Mouse (Mus musculus) megakaryocyte-erythroid progenitor cell, adult 5-6 weeks (primary cell): ENCODE measurements around the gene E030030I06Rik. TPM values are rescaled to one million over a fixed set of nuclear protein-coding genes. Genes with fewer than 3 reads are reported as not detected.
"Not testable (repeated sequence)": the region's sequence is repeated elsewhere in the genome, so short reads cannot be mapped to it uniquely, and the experiment has no call there.

Experiments used
- ATAC-seq: replicated peaks from 2 replicates; pipeline ENCODE4 v1.8.0; 2016; ENCODE audit warnings: mild to moderate bottlenecking, inconsistent platforms; ENCODE audit not compliant: severe bottlenecking, poor library complexity, low FRiP score, low TSS enrichment
- total RNA-seq, 2 experiments: library from RNA; stranded (forward) in 1 of 2; stranded (reverse) in 1 of 2; fragments of 200-1000, 215-1000 nt in 1 of 2; fragments of >200 nt in 1 of 2; fragmentation: Nextera tagmentation in 1 of 2; gene quantifications; 2 replicates each; pipeline ENCODE4 v1.2.3; 2014 to 2017

The E030030I06Rik gene
- total RNA-seq (2014; fragmentation: Nextera tagmentation) (1.0 TPM in 1 of 2 replicates, not detected in the other), total RNA-seq (2017) (not detected in 2 replicates)

DNA sequence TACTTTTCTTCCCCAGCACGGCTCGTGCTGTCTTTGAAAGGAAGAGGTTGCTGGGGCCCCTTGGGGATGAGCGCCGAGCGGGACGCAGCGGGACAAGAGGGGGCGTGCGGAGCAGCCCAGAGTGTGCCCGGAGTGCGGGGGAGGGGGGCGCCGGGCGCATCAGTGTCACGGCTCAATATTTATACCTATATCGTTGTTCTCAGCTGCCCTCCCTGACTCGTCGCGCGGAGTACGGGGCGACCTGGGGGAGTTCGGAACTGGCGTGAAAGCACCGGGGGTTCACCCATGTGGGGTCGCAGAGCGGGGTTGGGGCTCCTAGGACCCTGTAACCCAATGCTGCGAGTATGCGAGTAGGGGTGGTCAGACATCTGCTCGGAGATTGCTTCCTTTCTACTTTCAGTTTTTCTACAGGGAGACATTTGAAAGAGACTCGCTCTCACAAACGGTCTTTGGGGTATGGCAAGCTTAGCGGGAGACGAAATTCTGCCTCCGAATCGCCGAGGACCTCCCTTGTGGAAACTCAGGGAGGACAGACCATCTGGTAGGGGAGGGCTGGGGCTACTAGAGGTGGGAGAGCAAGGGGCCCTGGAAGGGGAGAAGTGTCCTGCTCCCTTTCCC lies at the start of gene E030030I06Rik:
TSS of gene E030030I06Rik (minus strand) at position 198 of the 618 bp plus-strand sequence.
- ATAC-seq, result 0 out of 2 replicates have a peak, but pooled peaks have one; percentile 15

DNA sequence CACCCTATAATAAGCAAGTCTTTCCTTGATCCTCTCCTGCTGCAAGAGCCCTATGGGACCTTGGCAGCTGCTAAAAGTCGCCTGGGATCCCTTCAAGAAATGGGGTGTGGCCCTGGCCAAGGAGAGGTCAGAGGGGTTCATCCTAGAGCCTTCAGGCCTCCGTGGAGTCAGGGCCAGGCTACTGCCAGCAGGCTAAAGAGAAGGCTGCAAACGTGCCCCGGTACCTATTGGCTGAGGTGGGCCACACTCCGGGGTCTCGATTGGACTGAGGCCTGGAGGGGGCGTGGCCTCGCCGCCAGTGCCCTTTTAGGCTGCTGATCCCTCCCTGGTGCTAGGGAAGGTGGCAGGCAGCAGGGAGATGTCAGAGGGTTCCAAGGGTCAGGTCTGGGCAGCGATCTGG lies 42.0 kb upstream of the E030030I06Rik start:
- not testable (repeated sequence) for ATAC-seq

GRCm38 (mm10) chr10:22176515-22176914 lies 27.4 kb upstream of the E030030I06Rik start:
- ATAC-seq, result not testable (repeated sequence)

GRCm38 (mm10) chr10:22174190-22174487 lies 25.1 kb upstream of the E030030I06Rik start:
- ATAC-seq, result not testable (repeated sequence)

DNA sequence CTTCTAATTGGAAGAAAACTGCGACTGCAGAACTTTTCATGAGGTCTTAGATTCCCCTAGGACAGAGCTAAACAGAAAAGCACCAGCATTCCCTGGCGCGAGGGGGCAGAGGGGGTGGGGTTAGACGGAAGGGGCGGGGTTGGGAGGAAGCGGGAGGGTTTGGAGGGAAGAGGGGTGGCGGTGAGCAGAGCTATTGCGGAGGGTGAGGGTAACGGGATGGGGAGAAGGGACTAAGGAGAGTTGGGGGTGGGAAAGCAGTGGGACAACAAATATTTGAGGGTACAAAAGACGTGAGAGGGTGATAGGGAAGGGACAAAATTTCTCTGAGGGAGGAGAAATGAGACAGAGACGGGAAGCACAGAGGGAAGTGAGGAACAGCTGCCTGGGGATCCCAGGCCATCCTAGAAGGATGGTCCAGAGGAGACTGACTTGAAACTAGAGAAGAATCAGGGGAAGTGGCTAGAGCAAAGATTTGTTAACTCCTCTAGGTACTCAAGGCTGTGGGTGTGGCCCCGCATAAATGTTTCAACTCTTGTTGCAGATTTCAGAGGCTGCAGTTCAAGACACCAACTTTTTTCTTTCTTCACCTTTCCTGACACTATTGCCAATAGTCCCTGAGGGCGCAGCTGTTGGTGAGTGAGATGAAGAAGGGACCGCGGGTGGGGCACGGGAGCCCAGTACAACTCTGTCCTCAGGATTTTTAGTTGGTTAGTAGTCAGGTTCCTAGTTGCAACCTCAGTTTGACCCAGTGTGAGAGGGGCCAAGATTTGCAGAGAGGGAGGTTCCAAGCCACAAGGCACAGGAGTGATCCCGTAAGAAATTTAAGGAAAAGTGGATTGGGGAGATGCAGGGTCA lies 24.5 kb upstream of the E030030I06Rik start:
- not testable (repeated sequence) for ATAC-seq

GRCm38 (mm10) chr10:22172431-22173334 lies 23.6 kb upstream of the E030030I06Rik start:
- not testable (repeated sequence) for ATAC-seq

- not testable (repeated sequence) for ATAC-seq
These were observed 20.0 kb upstream of the E030030I06Rik start for GRCm38 (mm10) chr10:22169116-22169515.

GRCm38 (mm10) chr10:22167061-22167460 lies 18.0 kb upstream of the E030030I06Rik start:
- ATAC-seq, result not testable (repeated sequence)

- ATAC-seq, result not testable (repeated sequence)
These were observed 17.0 kb upstream of the E030030I06Rik start for GRCm38 (mm10) chr10:22166025-22166424.

DNA sequence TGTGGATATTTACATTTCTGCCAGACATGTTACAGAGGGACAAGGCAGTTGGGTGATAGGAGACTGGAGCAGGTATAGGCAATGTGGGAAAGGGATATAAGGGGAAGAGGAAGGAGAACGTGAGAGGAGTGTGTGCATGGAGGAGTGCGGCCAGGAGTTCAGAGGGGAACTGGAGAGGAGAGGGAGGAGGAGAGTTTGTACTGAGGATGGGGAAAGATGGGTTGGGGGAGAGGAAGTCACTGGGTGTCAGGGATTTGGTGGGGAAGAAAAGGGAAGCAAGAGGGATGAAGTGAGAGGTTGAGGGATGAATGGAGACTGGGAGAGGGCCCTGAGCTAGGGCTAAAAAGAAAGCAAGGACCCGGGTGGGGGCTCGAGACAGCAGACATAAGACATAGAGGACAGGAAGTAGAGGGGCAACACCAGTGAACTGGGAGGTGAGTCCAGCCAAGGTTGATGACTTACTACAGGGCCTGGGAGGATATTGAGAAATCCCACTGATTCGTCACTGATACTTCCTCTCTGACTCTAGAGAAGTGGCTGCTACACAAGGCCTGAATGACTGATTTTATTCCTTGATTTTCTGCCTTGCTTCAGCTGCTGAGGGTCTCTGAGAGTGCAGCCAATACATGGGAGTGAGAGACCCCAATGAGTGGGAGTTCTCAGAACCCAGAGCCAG lies 16.4 kb upstream of the E030030I06Rik start:
- ATAC-seq, result not testable (repeated sequence)

DNA sequence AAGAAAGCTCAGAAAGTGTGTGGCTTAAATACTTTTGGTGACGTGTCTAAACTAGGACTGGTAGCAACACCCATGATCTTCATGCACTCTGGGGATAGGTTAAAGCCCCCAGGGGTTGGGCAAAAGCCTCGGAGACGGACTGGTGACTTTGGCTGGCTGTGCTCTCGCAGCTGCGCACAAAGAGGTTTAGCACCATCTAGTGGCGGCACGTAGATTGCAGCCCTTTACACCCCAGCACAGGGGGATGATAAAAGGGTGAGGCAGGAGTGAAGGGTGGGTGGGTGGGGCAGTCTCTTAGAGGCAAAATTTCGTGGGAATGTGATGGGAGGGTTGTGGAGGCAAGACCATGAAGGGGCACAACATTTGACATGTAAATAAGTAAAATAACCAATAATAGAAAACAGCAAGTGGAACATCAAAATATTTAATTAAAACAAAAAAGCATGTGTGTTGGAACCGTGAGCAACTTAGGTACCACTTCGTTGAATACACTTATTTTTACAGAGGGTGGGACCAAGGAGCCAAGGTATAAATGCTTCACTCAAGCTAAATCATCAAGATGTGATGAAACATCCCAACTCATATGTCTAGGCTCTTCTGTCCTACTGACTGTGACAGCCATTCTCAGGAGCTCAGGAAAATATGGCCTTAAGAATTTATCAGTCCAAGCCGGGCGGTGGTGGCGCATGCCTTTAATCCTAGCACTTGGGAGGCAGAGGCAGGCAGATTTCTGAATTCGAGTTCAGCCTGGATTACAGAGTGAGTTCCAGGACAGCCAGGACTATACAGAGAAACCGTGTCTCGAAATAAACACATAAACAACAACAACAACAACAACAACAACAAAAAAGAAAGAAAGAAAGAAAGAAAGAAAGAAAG lies 14.9 kb upstream of the E030030I06Rik start:
- ATAC-seq, result not testable (repeated sequence)

GRCm38 (mm10) chr10:22163279-22163678 lies 14.2 kb upstream of the E030030I06Rik start:
- not testable (repeated sequence) for ATAC-seq

DNA sequence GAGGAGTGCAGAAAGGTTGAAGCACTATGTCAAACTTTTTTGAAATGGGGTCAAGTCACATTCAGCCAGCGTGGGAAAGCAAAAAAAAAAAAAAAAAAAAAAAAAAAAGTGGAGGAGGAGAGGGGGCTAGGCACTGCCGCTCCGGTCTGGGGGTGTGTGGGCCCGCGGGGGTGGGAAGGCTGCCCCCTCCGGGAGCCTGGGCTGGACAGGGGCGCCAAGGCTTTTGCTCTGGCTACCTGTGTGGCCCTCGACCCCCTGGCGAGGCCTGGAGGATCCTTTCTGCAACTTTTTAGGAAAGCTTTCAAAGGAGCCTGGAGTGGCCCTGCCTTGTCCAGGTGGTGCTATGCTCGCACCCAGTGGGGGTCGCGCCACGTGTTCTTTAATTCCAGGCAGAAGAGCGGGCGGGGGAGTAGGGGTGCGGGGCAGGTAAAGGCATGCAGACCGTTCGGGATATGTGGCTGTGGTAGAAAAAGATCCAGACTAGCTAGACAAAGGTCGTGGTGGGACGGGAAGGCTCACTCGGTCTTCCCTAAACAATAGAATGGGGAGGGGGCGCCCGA lies 10.6 kb upstream of the E030030I06Rik start:
- no peak for ATAC-seq

DNA sequence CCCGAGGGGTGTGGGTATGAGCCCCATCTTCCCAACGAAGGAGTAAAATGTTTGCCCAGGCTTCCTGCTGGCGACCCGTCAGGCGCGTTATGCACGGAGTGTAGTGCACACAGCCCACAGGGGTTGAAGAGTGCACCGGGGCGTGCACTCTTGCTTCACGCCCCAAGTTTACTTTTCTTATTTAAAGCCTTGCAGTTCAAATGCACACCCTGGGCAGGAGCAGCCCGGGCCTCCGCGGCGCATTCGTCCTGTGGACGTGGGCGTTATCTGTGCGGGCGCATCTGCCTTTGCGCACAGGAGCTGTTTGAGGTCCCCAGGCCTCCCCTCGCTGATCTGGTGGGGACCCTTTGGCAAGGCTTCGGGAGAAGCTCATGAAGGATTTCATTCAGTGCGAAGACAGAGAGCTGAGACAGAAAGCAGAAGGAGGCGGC lies 10.1 kb upstream of the E030030I06Rik start:
- no peak for ATAC-seq

GRCm38 (mm10) chr10:22158310-22158999 lies 9.4 kb upstream of the E030030I06Rik start, which contains the start of the genes Raet1e and H60b:
Gene Raet1e (plus strand): TSS chr10:22158569.
Gene H60b (plus strand): TSS chr10:22158586.
- ATAC-seq, result peak; percentile 96

- no peak for ATAC-seq
These were observed 6.1 kb upstream of the E030030I06Rik start for GRCm38 (mm10) chr10:22154871-22155799.
